Mouse (Mus musculus): ENCODE data around the gene Zfp12. TPM values are rescaled to one million over a fixed set of nuclear protein-coding genes. Genes with fewer than 3 reads are reported as not detected.

The Zfp12 gene
- polyA plus RNA-seq (2015; fragmentation: Nextera tagmentation; extraction: Ambion mirVana): 4.9 and 5.0 TPM in 2 replicates

DNA sequence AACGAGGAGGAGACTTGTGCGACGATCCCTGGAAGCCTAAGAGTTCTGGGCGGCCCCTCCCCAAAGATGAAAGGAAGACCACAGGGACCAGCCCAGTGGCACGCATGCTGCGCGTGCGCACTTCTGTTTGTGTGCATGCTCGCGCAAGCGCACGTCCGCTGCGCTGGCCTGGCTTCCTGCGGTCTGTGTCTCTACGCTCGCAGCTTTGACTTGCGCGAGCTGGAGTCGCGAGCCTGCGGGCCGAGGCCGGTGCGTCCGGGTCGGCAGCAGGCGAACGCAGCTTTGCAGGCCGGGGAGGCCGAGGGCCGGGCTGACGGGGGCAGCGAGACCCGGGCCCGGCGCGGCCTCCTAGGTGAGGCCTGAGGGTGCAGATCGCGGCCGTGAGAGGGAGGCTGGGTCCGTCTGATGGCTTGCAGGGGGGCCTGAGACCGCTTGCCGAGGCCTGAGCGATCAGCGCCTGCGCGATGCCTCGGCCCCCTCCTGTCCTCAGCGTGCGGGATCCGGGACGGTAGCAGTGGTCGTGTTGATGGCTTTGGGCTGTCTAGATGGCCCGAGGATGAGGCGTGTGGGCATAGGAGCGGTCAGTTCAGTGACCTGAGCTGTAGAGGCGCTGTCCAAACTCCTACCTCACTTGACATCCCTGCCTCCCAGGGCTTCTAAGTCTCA, at the start of gene Zfp12:
Gene Zfp12 (plus strand): TSS at position 136 of the 666 bp plus-strand sequence.

DNA sequence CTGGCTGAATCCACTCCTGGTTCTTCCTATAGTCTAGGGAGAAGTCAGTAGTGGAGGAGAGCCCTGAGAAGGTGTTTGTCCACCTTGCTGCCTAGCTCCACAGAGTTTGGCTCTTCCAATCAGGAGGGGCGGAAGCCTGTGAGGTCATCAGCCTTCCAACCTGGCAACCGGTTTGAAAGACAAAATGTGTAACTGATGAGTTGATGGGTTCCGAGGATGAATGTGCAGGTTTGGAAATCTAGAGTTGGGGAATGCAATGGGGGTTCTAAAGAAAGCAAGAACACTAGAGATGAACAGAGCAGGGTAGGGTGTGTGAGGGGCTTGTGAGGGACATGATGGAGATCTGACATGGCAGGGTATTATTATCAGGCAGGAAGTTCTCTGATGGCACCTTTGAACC, 8.2 kb upstream of the Zfp12 start, which contains the start of gene Spdye4a:
Gene Spdye4a (minus strand): TSS at position 101 of the 400 bp plus-strand sequence.

DNA sequence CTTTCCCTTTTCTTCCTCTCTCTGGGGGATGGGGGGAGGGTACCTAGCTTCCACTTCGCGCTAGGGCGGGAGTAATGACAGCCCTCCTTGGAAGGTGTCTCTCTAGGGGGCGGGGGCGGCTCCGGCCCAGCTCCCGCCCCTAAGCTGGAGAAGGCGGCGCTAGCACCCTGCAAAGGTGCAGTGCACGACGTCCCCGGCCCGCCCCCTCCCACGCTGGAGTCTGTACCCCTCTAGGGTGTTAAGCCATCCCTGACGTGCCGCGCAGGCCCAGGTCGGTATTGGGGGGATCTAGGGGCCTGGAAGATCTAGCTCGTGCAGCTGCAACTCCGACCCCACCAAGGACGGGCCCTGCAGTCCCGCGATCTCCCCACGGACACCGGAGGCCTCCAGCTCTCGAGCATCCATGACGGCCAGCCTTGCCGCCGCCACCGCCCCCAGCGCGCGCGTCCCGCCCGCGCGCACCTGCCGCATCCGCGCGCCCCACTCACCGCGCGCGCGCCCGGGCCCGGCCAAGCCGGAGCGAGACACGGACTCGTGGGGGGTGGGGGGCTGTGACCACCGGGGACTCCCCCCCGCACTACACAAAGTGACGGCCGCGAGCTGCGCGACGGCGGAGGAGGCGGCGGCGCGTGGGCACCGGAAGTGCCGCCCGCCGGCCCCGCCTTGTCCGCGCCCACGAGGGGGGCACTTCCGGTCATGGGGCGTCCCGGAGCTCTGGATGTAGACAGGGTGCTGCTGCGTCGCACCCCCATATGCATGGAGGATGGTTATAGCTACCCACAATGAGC, 34.6 kb downstream of the Zfp12 start, which contains the start of gene Zfp316:
Gene Zfp316 (minus strand): TSS at position 660 of the 788 bp plus-strand sequence.

DNA sequence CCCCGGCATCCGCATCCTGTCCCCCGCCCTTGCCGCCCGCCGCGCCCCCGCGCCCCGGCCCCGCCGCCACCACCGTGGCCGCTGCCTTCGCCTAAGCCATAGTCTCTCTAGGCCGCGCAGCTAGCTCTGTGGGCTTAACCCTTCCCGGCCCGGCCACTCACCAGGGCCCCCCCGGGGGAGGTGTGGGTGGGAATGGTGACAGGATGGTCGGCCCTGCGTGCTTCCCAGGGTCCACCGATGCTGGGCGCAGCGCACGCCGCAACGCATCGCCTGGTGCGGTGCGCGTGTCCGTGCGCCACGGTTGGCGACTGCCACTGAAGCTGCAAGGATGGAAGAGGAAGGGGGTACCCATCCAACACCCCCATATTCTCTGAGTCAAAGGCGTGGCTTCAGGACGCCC, 58.4 kb downstream of the Zfp12 start, which contains the start of gene Zfp853:
Gene Zfp853 (minus strand): TSS at position 220 of the 400 bp plus-strand sequence.

Other genes with a start within 250 kb of the Zfp12 start
- 17.2 and 20.3 TPM in 2 replicates for gene Rnf216, start 122.2 kb upstream of the Zfp12 start, polyA plus RNA-seq (2015; fragmentation: Nextera tagmentation; extraction: Ambion mirVana)
- not detected in 2 replicates for gene Olfr718-ps1, start 87.6 kb upstream of the Zfp12 start, polyA plus RNA-seq (2015; fragmentation: Nextera tagmentation; extraction: Ambion mirVana)
- 5.9 and 6.1 TPM in 2 replicates for gene Rbak, start 54.4 kb upstream of the Zfp12 start, polyA plus RNA-seq (2015; fragmentation: Nextera tagmentation; extraction: Ambion mirVana)
- not detected in 2 replicates for gene Spdye4b, start 54.1 kb upstream of the Zfp12 start, polyA plus RNA-seq (2015; fragmentation: Nextera tagmentation; extraction: Ambion mirVana)
- not detected in 2 replicates for gene Spdye4a, start 8.3 kb upstream of the Zfp12 start, polyA plus RNA-seq (2015; fragmentation: Nextera tagmentation; extraction: Ambion mirVana)
- gene Zfp316, start 34.9 kb downstream of the Zfp12 start, polyA plus RNA-seq (2015; fragmentation: Nextera tagmentation; extraction: Ambion mirVana): 1.7 and 1.9 TPM in 2 replicates
- not detected in 2 replicates for gene Zfp853, start 58.5 kb downstream of the Zfp12 start, polyA plus RNA-seq (2015; fragmentation: Nextera tagmentation; extraction: Ambion mirVana)
- 16.6 and 16.7 TPM in 2 replicates for gene E130309D02Rik, start 80.2 kb downstream of the Zfp12 start, polyA plus RNA-seq (2015; fragmentation: Nextera tagmentation; extraction: Ambion mirVana)
- gene Zdhhc4, start 94.1 kb downstream of the Zfp12 start, polyA plus RNA-seq (2015; fragmentation: Nextera tagmentation; extraction: Ambion mirVana): 71.8 and 72.2 TPM in 2 replicates
- 0.63 and 0.68 TPM in 2 replicates for gene Grid2ip, start 122.2 kb downstream of the Zfp12 start, polyA plus RNA-seq (2015; fragmentation: Nextera tagmentation; extraction: Ambion mirVana)
- gene Kdelr2, start 168.7 kb downstream of the Zfp12 start, polyA plus RNA-seq (2015; fragmentation: Nextera tagmentation; extraction: Ambion mirVana): 282 and 366 TPM in 2 replicates
- 19.9 and 23.5 TPM in 2 replicates for gene Daglb, start 229.4 kb downstream of the Zfp12 start, polyA plus RNA-seq (2015; fragmentation: Nextera tagmentation; extraction: Ambion mirVana)